Mouse (Mus musculus) spleen, adult 2 months (tissue): Measurements from ENCODE around the gene Csf2rb2.

Experiments
- CTCF ChIP-seq: fragments of 200-500 bp; IDR thresholded peaks from 2 replicates; pipeline ENCODE4 v1.5.1; 2011; ENCODE audit warnings: mild to moderate bottlenecking, inconsistent platforms; ENCODE audit not compliant: insufficient read depth, insufficient read length, insufficient replicate concordance; ENCODE audit errors: extremely low read depth
- POLR2A ChIP-seq: fragments of 200-500 bp; IDR thresholded peaks from 2 replicates; pipeline ENCODE4 v1.6.1; 2011; ENCODE audit warnings: low read depth, low read length, inconsistent platforms

- no peak for TF ChIP-seq CTCF
- TF ChIP-seq POLR2A = no peak
These were observed 65.4 kb downstream of the Csf2rb2 start for GRCm38 (mm10) chr15:78239956-78240617.
